Mouse (Mus musculus): ENCODE data around the gene Lrp2bp. TPM values are rescaled to one million over a fixed set of nuclear protein-coding genes. Genes with fewer than 3 reads are reported as not detected.

Lrp2bp gene
- total RNA-seq, 2 experiments from 2014 or later: not detected

GRCm38 (mm10) chr8:46022758-46023157 lies 23.7 kb downstream of the Lrp2bp start:
- no peak for DNase-seq (ENCODE audit: low spot score in 2 of 2)

DNA sequence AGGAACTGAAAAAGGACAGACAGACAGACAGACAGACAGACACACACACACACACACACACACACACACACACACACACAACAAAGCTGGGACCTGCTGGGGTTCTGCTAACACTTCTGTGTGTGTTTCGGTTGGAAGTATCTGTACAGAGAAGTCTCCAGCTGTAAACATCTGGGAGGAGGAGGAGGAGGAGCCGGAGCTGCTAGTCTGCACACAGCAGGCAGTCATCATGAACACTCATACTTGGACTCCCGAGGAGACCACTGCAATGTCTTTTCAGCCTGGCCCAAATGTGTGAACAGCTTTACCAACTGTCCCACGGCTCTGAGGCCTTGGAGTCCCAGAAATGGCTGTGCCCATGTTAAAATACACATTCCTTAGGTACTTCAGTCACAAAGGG lies 25.3 kb downstream of the Lrp2bp start:
- no peak for DNase-seq (ENCODE audit: low spot score in 2 of 2)

GRCm38 (mm10) chr8:46036217-46036616 lies 37.1 kb downstream of the Lrp2bp start:
- DNase-seq (ENCODE audit: low spot score in 2 of 2): no peak

- no peak for DNase-seq (ENCODE audit: low spot score in 2 of 2)
Measured at GRCm38 (mm10) chr8:46039666-46040065, 40.6 kb downstream of the Lrp2bp start.

- DNase-seq (ENCODE audit: low spot score in 2 of 2): no peak
Measured at GRCm38 (mm10) chr8:46040260-46040659, 41.2 kb downstream of the Lrp2bp start.

DNA sequence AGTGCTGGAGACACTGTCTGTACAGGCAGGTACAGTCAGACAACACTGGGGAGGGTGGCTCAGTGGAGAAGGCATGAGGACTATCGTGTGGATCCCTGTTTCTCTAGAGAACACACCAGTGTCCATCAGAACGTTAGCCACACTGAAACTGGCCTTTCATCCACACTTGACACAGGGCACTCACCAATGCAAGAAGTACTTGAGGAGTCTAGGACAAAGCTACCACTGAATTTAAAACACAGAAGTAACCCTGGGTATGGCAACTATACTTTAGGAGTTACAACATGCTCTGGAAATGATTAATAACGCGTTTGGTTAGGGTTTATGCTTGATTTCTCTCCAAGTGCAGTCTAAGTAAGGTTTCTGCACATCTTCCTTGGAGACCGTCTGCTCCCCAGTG lies 73.7 kb downstream of the Lrp2bp start:
- no peak for DNase-seq (ENCODE audit: low spot score in 2 of 2)

GRCm38 (mm10) chr8:46073540-46074140 lies 74.5 kb downstream of the Lrp2bp start:
- DNase-seq (ENCODE audit: low spot score in 2 of 2): no peak

- DNase-seq (ENCODE audit: low spot score in 2 of 2): no peak
Measured at GRCm38 (mm10) chr8:46075223-46075622, 76.1 kb downstream of the Lrp2bp start.

- no peak for DNase-seq (ENCODE audit: low spot score in 2 of 2)
Measured at GRCm38 (mm10) chr8:46078866-46079265, 79.8 kb downstream of the Lrp2bp start.

Other genes starting within 250 kb of the Lrp2bp start
- gene Pdlim3, start 113.8 kb upstream of the Lrp2bp start, total RNA-seq (2021): 1 to 10 TPM; 1.1 to 2.5 TPM
- not detected for gene Ccdc110, start 64.7 kb upstream of the Lrp2bp start, total RNA-seq (2021)
- 1 to 10 TPM; 2.4 to 2.7 TPM for gene 1700029J07Rik, start 24.1 kb upstream of the Lrp2bp start, total RNA-seq (2021)
- 10 to 100 TPM; 44.6 to 59.5 TPM for gene Ufsp2, start 23.8 kb upstream of the Lrp2bp start, total RNA-seq (2021)
- gene Ankrd37, start 6.4 kb downstream of the Lrp2bp start, total RNA-seq (2021): 1 to 10 TPM; 1.2 to 1.5 TPM
- 10 to 100 TPM; 12.3 to 15.4 TPM for gene Cfap97, start 152.5 kb downstream of the Lrp2bp start, total RNA-seq (2021)
- gene Snx25, start 152.9 kb downstream of the Lrp2bp start, total RNA-seq (2021): 10 to 100 TPM; 14.9 to 17.4 TPM
- 100 to 1,000 TPM; 166 to 218 TPM for gene Slc25a4, start 212.0 kb downstream of the Lrp2bp start, total RNA-seq (2021)